Mouse (Mus musculus) spleen, adult 2 months (tissue): ENCODE results near the gene Gm17622.

ENCODE experiments used
- CTCF ChIP-seq: fragments of 200-500 bp; IDR thresholded peaks from 2 replicates; pipeline ENCODE4 v1.5.1; 2011; ENCODE audit warnings: mild to moderate bottlenecking, inconsistent platforms; ENCODE audit not compliant: insufficient read depth, insufficient read length, insufficient replicate concordance; ENCODE audit errors: extremely low read depth
- POLR2A ChIP-seq: fragments of 200-500 bp; IDR thresholded peaks from 2 replicates; pipeline ENCODE4 v1.6.1; 2011; ENCODE audit warnings: low read depth, low read length, inconsistent platforms

DNA sequence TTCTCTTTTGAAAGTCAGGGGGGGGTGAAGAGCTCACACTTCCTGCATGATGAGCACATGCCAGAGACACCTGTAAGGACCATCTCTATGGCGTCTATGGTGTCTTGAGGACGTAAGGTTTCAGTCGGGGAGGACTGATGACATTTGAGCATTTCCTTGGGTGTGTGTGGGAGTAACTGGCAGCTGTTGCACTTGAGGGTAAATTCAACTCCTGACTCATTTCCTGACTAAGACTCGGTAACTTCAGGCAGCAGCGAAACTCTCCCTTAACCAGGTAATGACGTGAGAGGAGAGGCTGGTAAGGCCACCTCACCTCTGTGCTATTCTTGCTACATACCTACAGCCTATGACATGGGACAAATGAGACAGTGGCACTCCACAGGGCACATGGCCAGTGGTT lies 3.3 kb upstream of the Gm17622 start:
- TF ChIP-seq CTCF (no peak), POLR2A (no peak)
